Mouse (Mus musculus) hindbrain, embryonic 14.5 days (tissue): Measurements from ENCODE around the gene Hist1h2ae. TPM values are rescaled to one million over a fixed set of nuclear protein-coding genes. Genes with fewer than 3 reads are reported as not detected.

Source experiments
- ATAC-seq: fragments of 200-750 bp; cut with Nextera tagmentation; 2 replicates; pipeline ENCODE4 v1.8.0; 2017; ENCODE audit warnings: moderate number of reproducible peaks, mild to moderate bottlenecking, moderate TSS enrichment, moderate library complexity; ENCODE audit not compliant: low FRiP score
- DNase-seq: peaks from one replicate; pipeline ENCODE4 v3.0.0-alpha.2; 2015; ENCODE audit warnings: low spot score
- H3K27ac ChIP-seq: fragments of 300-500 bp; sonication (generic); 2 replicates; pipeline ENCODE4 v1.5.1; 2014; ENCODE audit warnings: mild to moderate bottlenecking, moderate library complexity
- H3K27me3 ChIP-seq: fragments of 300-500 bp; sonication (generic); 2 replicates; pipeline ENCODE4 v1.6.1; 2014; ENCODE audit warnings: mild to moderate bottlenecking, low read length, mixed read lengths; ENCODE audit not compliant: control insufficient read depth, insufficient read depth
- H3K36me3 ChIP-seq: fragments of 300-500 bp; sonication (generic); replicated peaks from 2 replicates; pipeline ENCODE4 v1.6.1; 2014; ENCODE audit not compliant: control insufficient read depth, insufficient read depth
- H3K4me1 ChIP-seq: fragments of 300-500 bp; sonication (generic); replicated peaks from 2 replicates; pipeline ENCODE4 v1.6.1; 2014; ENCODE audit warnings: antibody characterized with exemption, low read length, mixed read lengths; ENCODE audit not compliant: control insufficient read depth, insufficient read depth
- H3K4me2 ChIP-seq: fragments of 300-500 bp; sonication (generic); replicated peaks from 2 replicates; pipeline ENCODE4 v1.6.1; 2014; ENCODE audit warnings: mild to moderate bottlenecking, moderate library complexity
- H3K4me3 ChIP-seq: fragments of 300-500 bp; sonication (generic); replicated peaks from 2 replicates; pipeline ENCODE4 v1.5.1; 2014; ENCODE audit warnings: mild to moderate bottlenecking, low read length
- H3K9ac ChIP-seq: fragments of 300-500 bp; sonication (generic); 2 replicates; pipeline ENCODE4 v1.6.1; 2014
- H3K9me3 ChIP-seq: fragments of 300-500 bp; sonication (generic); 2 replicates; pipeline ENCODE4 v1.6.1; 2016; ENCODE audit warnings: low read length; ENCODE audit not compliant: control insufficient read depth
- WGBS: fragments of 180-500 bp; shearing (Covaris S2); extraction: QIAGEN DNeasy Blood & Tissue Kit; methylation state at CpG from one replicate; pipeline ENCODE4 v1.1.7; 2014; 5-methylcytosine and 5-hydroxymethylcytosine counted together
- microRNA-seq: library from miRNA; unstranded; fragments of <30 nt; microRNA quantifications from one replicate; pipeline ENCODE4, GENCODE M21; 2016
- polyA plus RNA-seq: library from polyadenylated mRNA; unstranded; fragments of >200 nt; fragmentation: Nextera tagmentation; extraction: Ambion mirVana; gene quantifications from 2 replicates; pipeline ENCODE4 v1.2.1, GENCODE M21; 2014

The Hist1h2ae gene
- polyA plus RNA-seq, 1 experiment from 2014 or later: 22.5 TPM

- ATAC-seq (no peak), DNase-seq (no peak)
- peaks cover 27% of the 10 kb centered on the region for H3K4me1 ChIP-seq
- H3K36me3 ChIP-seq: no peaks in the 10 kb centered on the region
- H3K9ac ChIP-seq: peak overlapping the region; percentile 84
- 34% methylated on average over 2 of the region's 2 CpGs for WGBS
- H3K4me3 ChIP-seq: peak overlapping the region; percentile 49
- no peaks in the 10 kb centered on the region for H3K9me3 ChIP-seq
- peak overlapping the region; percentile 95 for H3K27ac ChIP-seq
- H3K4me2 ChIP-seq: peak overlapping the region; percentile 55
- H3K27me3 ChIP-seq: no peaks in the 10 kb centered on the region
Measured at GRCm38 (mm10) chr13:23529480-23530165, 41.4 kb downstream of the Hist1h2ae start.

- Histone ChIP-seq H3K36me3 (no peaks in the 10 kb centered on the region), H3K27me3 (no peaks in the 10 kb centered on the region), H3K4me3 (0 out of 2 replicates have a peak overlapping the region, but pooled peaks have one; percentile 3), H3K9ac (no peak overlapping the region), H3K4me1 (peaks cover 23% of the 10 kb centered on the region), H3K27ac (no peak overlapping the region), H3K9me3 (no peaks in the 10 kb centered on the region), H3K4me2 (peak overlapping the region; percentile 55)
- WGBS: 60% methylated on average over 5 of the region's 5 CpGs
- DNase-seq (no peak), ATAC-seq (no peak)
Measured at GRCm38 (mm10) chr13:23529005-23529404, 42.0 kb downstream of the Hist1h2ae start.

GRCm38 (mm10) chr13:23526312-23526711 is 44.7 kb downstream of the Hist1h2ae start:
- no peaks in the 10 kb centered on the region for H3K36me3 ChIP-seq
- WGBS: under 1% methylated on average over 17 of the region's 17 CpGs
- peaks cover 8% of the 10 kb centered on the region for H3K4me1 ChIP-seq
- H3K27me3 ChIP-seq: no peaks in the 10 kb centered on the region
- peak overlapping the region; percentile 63 for H3K9ac ChIP-seq
- H3K4me2 ChIP-seq: peak overlapping the region; percentile 63
- DNase-seq (peak; percentile 100), ATAC-seq (peak; percentile 70)
- no peaks in the 10 kb centered on the region for H3K9me3 ChIP-seq
- peak overlapping the region; percentile 77 for H3K27ac ChIP-seq
- peak overlapping the region; percentile 44 for H3K4me3 ChIP-seq

GRCm38 (mm10) chr13:23525901-23526300 is 45.1 kb downstream of the Hist1h2ae start:
- Histone ChIP-seq H3K27me3 (no peaks in the 10 kb centered on the region), H3K27ac (no peak overlapping the region), H3K4me1 (peaks cover 10% of the 10 kb centered on the region), H3K9ac (no peak overlapping the region), H3K4me2 (peak overlapping the region; percentile 63), H3K4me3 (peak overlapping the region; percentile 44), H3K36me3 (no peaks in the 10 kb centered on the region), H3K9me3 (no peaks in the 10 kb centered on the region)
- 2% methylated on average over 10 of the region's 10 CpGs for WGBS
- DNase-seq: peak; percentile 59
- no peak for ATAC-seq

GRCm38 (mm10) chr13:23524654-23525053 is 46.4 kb downstream of the Hist1h2ae start:
- H3K4me2 ChIP-seq: peak overlapping the region; percentile 24
- DNase-seq: peak; percentile 85
- H3K9ac ChIP-seq: no peak overlapping the region
- no peak overlapping the region for H3K27ac ChIP-seq
- H3K9me3 ChIP-seq: no peaks in the 10 kb centered on the region
- WGBS: 9% methylated on average over 5 of the region's 5 CpGs
- H3K27me3 ChIP-seq: no peaks in the 10 kb centered on the region
- H3K4me3 ChIP-seq: no peak overlapping the region
- ATAC-seq: no peak
- H3K36me3 ChIP-seq: no peaks in the 10 kb centered on the region
- H3K4me1 ChIP-seq: peaks cover 6% of the 10 kb centered on the region

GRCm38 (mm10) chr13:23523976-23524375 is 47.0 kb downstream of the Hist1h2ae start:
- H3K9me3 ChIP-seq: no peaks in the 10 kb centered on the region
- no peaks in the 10 kb centered on the region for H3K27me3 ChIP-seq
- ATAC-seq (no peak), DNase-seq (no peak)
- H3K4me3 ChIP-seq: no peak overlapping the region
- H3K36me3 ChIP-seq: no peaks in the 10 kb centered on the region
- no peak overlapping the region for H3K27ac ChIP-seq
- H3K9ac ChIP-seq: no peak overlapping the region
- H3K4me1 ChIP-seq: peaks cover 3% of the 10 kb centered on the region; the same call in 1 of the 2 replicates
- H3K4me2 ChIP-seq: no peak overlapping the region
- 38% methylated on average over 5 of the region's 5 CpGs for WGBS

- Histone ChIP-seq H3K9ac (no peak overlapping the region), H3K36me3 (no peaks in the 10 kb centered on the region), H3K27ac (no peak overlapping the region), H3K4me2 (peak overlapping the region; percentile 38), H3K4me1 (peaks cover 3% of the 10 kb centered on the region; the same call in 1 of the 2 replicates), H3K9me3 (no peaks in the 10 kb centered on the region), H3K27me3 (no peaks in the 10 kb centered on the region), H3K4me3 (peak overlapping the region; percentile 0; the same call in 1 of the 2 replicates)
- DNase-seq: peak; percentile 79
- 2% methylated on average over 14 of the region's 14 CpGs for WGBS
- ATAC-seq: no peak
Measured at GRCm38 (mm10) chr13:23521703-23522102, 49.3 kb downstream of the Hist1h2ae start.

Small RNA genes within 50 kb of the gene (microRNA-seq; reads per million reads assigned to microRNA genes)
- gene Gm44297 (not detected), gene Gm44359 (not detected), gene Gm44394 (not detected)

Other genes starting within 250 kb of the Hist1h2ae start
- gene Zfp322a, start 202.0 kb downstream of the Hist1h2ae start, polyA plus RNA-seq: 48.8 and 52.0 TPM in 2 replicates
- gene Abt1, start 147.4 kb downstream of the Hist1h2ae start, polyA plus RNA-seq: 8.5 and 8.9 TPM in 2 replicates
- 0.05 TPM in 1 of 2 replicates, not detected in the other for gene Btn1a1, start 105.3 kb downstream of the Hist1h2ae start, polyA plus RNA-seq
- gene Btn2a2, start 82.4 kb downstream of the Hist1h2ae start, polyA plus RNA-seq: 0.21 TPM in 1 of 2 replicates, not detected in the other
- gene Hist1h4h, start 40.2 kb downstream of the Hist1h2ae start, polyA plus RNA-seq: 3.2 and 3.3 TPM in 2 replicates
- gene Hist1h2af, start 37.3 kb downstream of the Hist1h2ae start, polyA plus RNA-seq: 0.81 and 3.3 TPM in 2 replicates
- 1.2 TPM in 1 of 2 replicates, not detected in the other for gene Hist1h3g, start 35.8 kb downstream of the Hist1h2ae start, polyA plus RNA-seq
- 0.22 TPM in 1 of 2 replicates, not detected in the other for gene Hist1h2bh, start 27.8 kb downstream of the Hist1h2ae start, polyA plus RNA-seq
- gene Hist1h3f, start 27.2 kb downstream of the Hist1h2ae start, polyA plus RNA-seq: 0.28 and 0.29 TPM in 2 replicates
- gene Hist1h4f, start 19.6 kb downstream of the Hist1h2ae start, polyA plus RNA-seq: not detected in 2 replicates
- 0.12 and 0.17 TPM in 2 replicates for gene Hist1h1d, start 18.0 kb downstream of the Hist1h2ae start, polyA plus RNA-seq
- 1.5 and 3.1 TPM in 2 replicates for gene Hist1h3e, start 8.9 kb downstream of the Hist1h2ae start, polyA plus RNA-seq
- gene Hist1h2bg, start 176 bp upstream of the Hist1h2ae start, polyA plus RNA-seq: 0.94 and 2.3 TPM in 2 replicates
- 0.91 and 1.8 TPM in 2 replicates for gene Hist1h2bf, start 3.0 kb upstream of the Hist1h2ae start, polyA plus RNA-seq
- gene Hist1h2ad, start 3.2 kb upstream of the Hist1h2ae start, polyA plus RNA-seq: 0.77 TPM in 1 of 2 replicates, not detected in the other
- gene Hist1h3d, start 4.5 kb upstream of the Hist1h2ae start, polyA plus RNA-seq: 1.4 and 2.2 TPM in 2 replicates
- gene Hist1h4d, start 10.4 kb upstream of the Hist1h2ae start, polyA plus RNA-seq: 29.1 and 37.2 TPM in 2 replicates
- gene Hist1h2be, start 49.9 kb upstream of the Hist1h2ae start, polyA plus RNA-seq: 0.52 and 1.0 TPM in 2 replicates
- gene Hist1h1e, start 51.3 kb upstream of the Hist1h2ae start, polyA plus RNA-seq: 4.4 and 5.3 TPM in 2 replicates
- gene Hist1h2ac, start 112.7 kb upstream of the Hist1h2ae start, polyA plus RNA-seq: 0.26 and 0.27 TPM in 2 replicates
- gene Hist1h2bc, start 113.0 kb upstream of the Hist1h2ae start, polyA plus RNA-seq: 14.5 and 15.1 TPM in 2 replicates
- not detected in 2 replicates for gene Hist1h1t, start 124.6 kb upstream of the Hist1h2ae start, polyA plus RNA-seq
- 3.0 and 3.5 TPM in 2 replicates for gene Hist1h4c, start 127.2 kb upstream of the Hist1h2ae start, polyA plus RNA-seq
- 4.8 and 7.0 TPM in 2 replicates for gene Hfe, start 139.6 kb upstream of the Hist1h2ae start, polyA plus RNA-seq
- gene Hist1h1c, start 167.6 kb upstream of the Hist1h2ae start, polyA plus RNA-seq: 7.2 and 8.3 TPM in 2 replicates
- gene Hist1h3c, start 174.4 kb upstream of the Hist1h2ae start, polyA plus RNA-seq: 1.1 TPM in 1 of 2 replicates, not detected in the other
- 0.64 TPM in 1 of 2 replicates, not detected in the other for gene Hist1h2bb, start 175.5 kb upstream of the Hist1h2ae start, polyA plus RNA-seq
- 6.7 and 9.8 TPM in 2 replicates for gene Hist1h2ab, start 179.9 kb upstream of the Hist1h2ae start, polyA plus RNA-seq
- 1.1 and 1.8 TPM in 2 replicates for gene Hist1h3b, start 181.0 kb upstream of the Hist1h2ae start, polyA plus RNA-seq
- gene Hist1h4b, start 185.8 kb upstream of the Hist1h2ae start, polyA plus RNA-seq: 2.1 TPM in 1 of 2 replicates, not detected in the other
- 0.55 TPM in 1 of 2 replicates, not detected in the other for gene Hist1h4a, start 190.0 kb upstream of the Hist1h2ae start, polyA plus RNA-seq
- 0.94 and 2.1 TPM in 2 replicates for gene Hist1h3a, start 191.2 kb upstream of the Hist1h2ae start, polyA plus RNA-seq
- gene Hist1h1a, start 192.4 kb upstream of the Hist1h2ae start, polyA plus RNA-seq: 0.50 and 1.1 TPM in 2 replicates
- gene Trim38, start 198.7 kb upstream of the Hist1h2ae start, polyA plus RNA-seq: not detected in 2 replicates
- not detected in 2 replicates for gene Slc17a2, start 235.8 kb upstream of the Hist1h2ae start, polyA plus RNA-seq